Mouse (Mus musculus): ENCODE measurements around the gene BC049762.

- no peak for TF ChIP-seq CTCF (IDR thresholded peaks at IDR 0.05; ENCODE audit: extremely low read depth, insufficient read length, insufficient replicate concordance, low read depth, low read length)
- TF ChIP-seq POLR2A (IDR thresholded peaks at IDR 0.05; ENCODE audit: low read depth, low read length) = no peak
Observed at GRCm38 (mm10) chr11:51227104-51227503, 35.7 kb downstream of the BC049762 start.

Measured in small intestine, adult 2 months (tissue).